Mouse (Mus musculus) embryonic facial prominence, embryonic 15.5 days (tissue): ENCODE data around the gene Golim4. TPM values are rescaled to one million over a fixed set of nuclear protein-coding genes. Genes with fewer than 3 reads are reported as not detected.

Source experiments
- ATAC-seq: fragments of 200-750 bp; cut with Nextera tagmentation; 2 replicates; pipeline ENCODE4 v1.8.0; 2017; ENCODE audit warnings: low read depth, moderate TSS enrichment; ENCODE audit not compliant: insufficient number of reproducible peaks, low FRiP score, low TSS enrichment
- H3K27ac ChIP-seq: fragments of 300-500 bp; sonication (generic); replicated peaks from 2 replicates; pipeline ENCODE4 v1.5.1; 2015; ENCODE audit warnings: mild to moderate bottlenecking, inconsistent platforms
- H3K27me3 ChIP-seq: fragments of 300-500 bp; sonication (generic); 2 replicates; pipeline ENCODE4 v1.6.1; 2015; ENCODE audit warnings: inconsistent platforms
- H3K36me3 ChIP-seq: fragments of 300-500 bp; sonication (generic); 2 replicates; pipeline ENCODE4 v1.6.1; 2015; ENCODE audit warnings: mild to moderate bottlenecking, inconsistent platforms
- H3K4me1 ChIP-seq: fragments of 300-500 bp; sonication (generic); 2 replicates; pipeline ENCODE4 v1.6.1; 2015; ENCODE audit warnings: inconsistent platforms
- H3K4me2 ChIP-seq: fragments of 300-500 bp; sonication (generic); replicated peaks from 2 replicates; pipeline ENCODE4 v1.6.1; 2015; ENCODE audit warnings: mild to moderate bottlenecking, inconsistent platforms
- H3K4me3 ChIP-seq: fragments of 300-500 bp; sonication (generic); replicated peaks from 2 replicates; pipeline ENCODE4 v1.5.1; 2015; ENCODE audit warnings: mild to moderate bottlenecking, inconsistent platforms
- H3K9ac ChIP-seq: fragments of 300-500 bp; sonication (generic); 2 replicates; pipeline ENCODE4 v1.6.1; 2015; ENCODE audit warnings: inconsistent platforms
- H3K9me3 ChIP-seq: fragments of 300-500 bp; sonication (generic); replicated peaks from 2 replicates; pipeline ENCODE4 v1.6.1; 2016; ENCODE audit warnings: inconsistent platforms
- WGBS: fragments of 180-500 bp; shearing (Covaris S2); methylation state at CpG from one replicate; pipeline ENCODE4 v1.1.7; 2015; 5-methylcytosine and 5-hydroxymethylcytosine counted together
- polyA plus RNA-seq: library from polyadenylated mRNA; unstranded; fragments of >200 nt; fragmentation: Nextera tagmentation; extraction: Ambion mirVana; gene quantifications from 2 replicates; pipeline ENCODE4 v1.2.1, GENCODE M21; 2015

Gene Golim4
- polyA plus RNA-seq, 1 experiment from 2014 or later = 61.5 TPM

- H3K9ac ChIP-seq = no peak overlapping the region
- H3K27me3 ChIP-seq = no peaks in the 10 kb centered on the region
- no peak overlapping the region for H3K4me3 ChIP-seq
- no peaks in the 10 kb centered on the region for H3K36me3 ChIP-seq
- no peaks in the 10 kb centered on the region for H3K9me3 ChIP-seq
- H3K4me2 ChIP-seq = no peak overlapping the region
- no peak overlapping the region for H3K27ac ChIP-seq
- 48% methylated on average over 12 of the region's 12 CpGs for WGBS
- H3K4me1 ChIP-seq = no peaks in the 10 kb centered on the region
- ATAC-seq = peak; percentile 67
Observed at GRCm38 (mm10) chr3:75860760-75861159, 96.0 kb downstream of the Golim4 start.

GRCm38 (mm10) chr3:75835286-75835967 lies 121.3 kb downstream of the Golim4 start:
- Histone ChIP-seq H3K4me1 (0 out of 2 replicates have a peak, but pooled peaks cover 6% of the 10 kb centered on the region), H3K27ac (0 out of 2 replicates have a peak overlapping the region, but pooled peaks have one; percentile 56), H3K9me3 (no peaks in the 10 kb centered on the region), H3K4me2 (no peak overlapping the region), H3K4me3 (no peak overlapping the region), H3K9ac (no peak overlapping the region), H3K36me3 (no peaks in the 10 kb centered on the region), H3K27me3 (no peaks in the 10 kb centered on the region)
- 43% methylated on average over 5 of the region's 5 CpGs for WGBS
- ATAC-seq = peak; percentile 84

GRCm38 (mm10) chr3:75834827-75835226 lies 121.9 kb downstream of the Golim4 start:
- Histone ChIP-seq H3K4me3 (no peak overlapping the region), H3K27me3 (no peaks in the 10 kb centered on the region), H3K9ac (no peak overlapping the region), H3K27ac (no peak overlapping the region), H3K4me1 (0 out of 2 replicates have a peak, but pooled peaks cover 6% of the 10 kb centered on the region), H3K4me2 (no peak overlapping the region), H3K36me3 (no peaks in the 10 kb centered on the region), H3K9me3 (no peaks in the 10 kb centered on the region)
- WGBS = 50% methylated on average over 2 of the region's 2 CpGs
- no peak for ATAC-seq

Other genes with a start within 250 kb of the Golim4 start
- gene Gm29133, start 208.8 kb downstream of the Golim4 start, polyA plus RNA-seq = not detected in 2 replicates
- gene Fstl5, start 117.3 kb upstream of the Golim4 start, polyA plus RNA-seq = 15.4 and 19.5 TPM in 2 replicates